Mouse (Mus musculus): ENCODE data around the gene Fbp1. TPM values are rescaled to one million over a fixed set of nuclear protein-coding genes. Genes with fewer than 3 reads are reported as not detected.
"Not testable (repeated sequence)": the region's sequence is repeated elsewhere in the genome, so short reads cannot be mapped to it uniquely, and the experiment has no call there.

Gene Fbp1
- total and polyA plus RNA-seq, 2 experiments from 2014 or later: 0.18 to 1.2 TPM

GRCm38 (mm10) chr13:62865651-62866315, 22.3 kb downstream of the Fbp1 start:
- DNase-seq (ENCODE audit: low spot score): no peak
- ATAC-seq (ENCODE audit: insufficient read depth, low read depth): peak; percentile 57
- no peaks in the 10 kb centered on the region for H3K4me1 ChIP-seq (ENCODE audit: control insufficient read depth, insufficient read depth)
- H3K4me2 ChIP-seq (ENCODE audit: low read depth, low read length): no peak overlapping the region
- 61% methylated on average over 11 of the region's 11 CpGs for WGBS
- H3K36me3 ChIP-seq (replicated peaks; ENCODE audit: control insufficient read depth, insufficient read depth, low read length): no peaks in the 10 kb centered on the region
- no peak overlapping the region for H3K4me3 ChIP-seq (ENCODE audit: low read depth, low read length)
- no peaks in the 10 kb centered on the region for H3K9me3 ChIP-seq (replicated peaks; ENCODE audit: control insufficient read depth, low read length)
- no peak overlapping the region for H3K9ac ChIP-seq (replicated peaks; ENCODE audit: low read depth, low read length)
- TF ChIP-seq CTCF (IDR thresholded peaks at IDR 0.05; ENCODE audit: low read depth) (no peak), EP300 (IDR thresholded peaks at IDR 0.05; ENCODE audit: low read depth) (no peak)
- no peaks in the 10 kb centered on the region for H3K27me3 ChIP-seq (ENCODE audit: control insufficient read depth, insufficient read depth, low read length)
- peak overlapping the region; percentile 25; the same call in 1 of the 2 replicates for H3K27ac ChIP-seq (ENCODE audit: low read depth)

- H3K27ac ChIP-seq (ENCODE audit: low read depth): no peak overlapping the region
- no peaks in the 10 kb centered on the region for H3K36me3 ChIP-seq (replicated peaks; ENCODE audit: control insufficient read depth, insufficient read depth, low read length)
- WGBS: 58% methylated on average over 6 of the region's 6 CpGs
- no peaks in the 10 kb centered on the region for H3K9me3 ChIP-seq (replicated peaks; ENCODE audit: control insufficient read depth, low read length)
- no peak for TF ChIP-seq EP300 (IDR thresholded peaks at IDR 0.05; ENCODE audit: low read depth)
- TF ChIP-seq CTCF (IDR thresholded peaks at IDR 0.05; ENCODE audit: low read depth): no peak
- H3K4me1 ChIP-seq (ENCODE audit: control insufficient read depth, insufficient read depth): 0 out of 2 replicates have a peak, but pooled peaks cover 3% of the 10 kb centered on the region
- H3K4me2 ChIP-seq (ENCODE audit: low read depth, low read length): no peak overlapping the region
- H3K4me3 ChIP-seq (ENCODE audit: low read depth, low read length): no peak overlapping the region
- DNase-seq (ENCODE audit: low spot score) (no peak), ATAC-seq (ENCODE audit: insufficient read depth, low read depth) (no peak)
- no peak overlapping the region for H3K9ac ChIP-seq (replicated peaks; ENCODE audit: low read depth, low read length)
- H3K27me3 ChIP-seq (ENCODE audit: control insufficient read depth, insufficient read depth, low read length): no peaks in the 10 kb centered on the region
Observed at GRCm38 (mm10) chr13:62863771-62864170, 24.3 kb downstream of the Fbp1 start.

GRCm38 (mm10) chr13:62862875-62863274, 25.2 kb downstream of the Fbp1 start:
- Histone ChIP-seq H3K9me3 (replicated peaks; ENCODE audit: control insufficient read depth, low read length) (no peaks in the 10 kb centered on the region), H3K27me3 (ENCODE audit: control insufficient read depth, insufficient read depth, low read length) (no peaks in the 10 kb centered on the region), H3K4me2 (ENCODE audit: low read depth, low read length) (no peak overlapping the region), H3K27ac (ENCODE audit: low read depth) (no peak overlapping the region), H3K36me3 (replicated peaks; ENCODE audit: control insufficient read depth, insufficient read depth, low read length) (no peaks in the 10 kb centered on the region), H3K9ac (replicated peaks; ENCODE audit: low read depth, low read length) (no peak overlapping the region), H3K4me3 (ENCODE audit: low read depth, low read length) (no peak overlapping the region), H3K4me1 (ENCODE audit: control insufficient read depth, insufficient read depth) (0 out of 2 replicates have a peak, but pooled peaks cover 9% of the 10 kb centered on the region)
- WGBS: 61% methylated on average over 3 of the region's 3 CpGs
- DNase-seq (ENCODE audit: low spot score) (no peak), ATAC-seq (ENCODE audit: insufficient read depth, low read depth) (no peak)
- TF ChIP-seq EP300 (IDR thresholded peaks at IDR 0.05; ENCODE audit: low read depth) (no peak), CTCF (IDR thresholded peaks at IDR 0.05; ENCODE audit: low read depth) (no peak)

- TF ChIP-seq CTCF (IDR thresholded peaks at IDR 0.05; ENCODE audit: low read depth) (no peak), EP300 (IDR thresholded peaks at IDR 0.05; ENCODE audit: low read depth) (no peak)
- H3K27me3 ChIP-seq (ENCODE audit: control insufficient read depth, insufficient read depth, low read length): no peaks in the 10 kb centered on the region
- no peaks in the 10 kb centered on the region for H3K36me3 ChIP-seq (replicated peaks; ENCODE audit: control insufficient read depth, insufficient read depth, low read length)
- no peak overlapping the region for H3K4me2 ChIP-seq (ENCODE audit: low read depth, low read length)
- H3K4me1 ChIP-seq (ENCODE audit: control insufficient read depth, insufficient read depth): peaks cover 9% of the 10 kb centered on the region; the same call in 1 of the 2 replicates
- no peaks in the 10 kb centered on the region for H3K9me3 ChIP-seq (replicated peaks; ENCODE audit: control insufficient read depth, low read length)
- H3K27ac ChIP-seq (ENCODE audit: low read depth): no peak overlapping the region
- 87% methylated on average over 4 of the region's 4 CpGs for WGBS
- ATAC-seq (ENCODE audit: insufficient read depth, low read depth) (no peak), DNase-seq (ENCODE audit: low spot score) (no peak)
- no peak overlapping the region for H3K4me3 ChIP-seq (ENCODE audit: low read depth, low read length)
- no peak overlapping the region for H3K9ac ChIP-seq (replicated peaks; ENCODE audit: low read depth, low read length)
Observed at GRCm38 (mm10) chr13:62860068-62860467, 28.0 kb downstream of the Fbp1 start.

GRCm38 (mm10) chr13:62859251-62859650, 28.8 kb downstream of the Fbp1 start:
- not testable (repeated sequence) for H3K27ac ChIP-seq (ENCODE audit: low read depth)

More at GRCm38 (mm10) chr13:62859251-62859650, 28.8 kb downstream of the Fbp1 start:
- H3K27me3 ChIP-seq (ENCODE audit: control insufficient read depth, insufficient read depth, low read length); H3K36me3 ChIP-seq (replicated peaks; ENCODE audit: control insufficient read depth, insufficient read depth, low read length); H3K9me3 ChIP-seq (replicated peaks; ENCODE audit: control insufficient read depth, low read length); H3K4me2 ChIP-seq (ENCODE audit: low read depth, low read length); H3K9ac ChIP-seq (replicated peaks; ENCODE audit: low read depth, low read length); H3K4me3 ChIP-seq (ENCODE audit: low read depth, low read length); H3K4me1 ChIP-seq (ENCODE audit: control insufficient read depth, insufficient read depth); ATAC-seq (ENCODE audit: insufficient read depth, low read depth); DNase-seq (ENCODE audit: low spot score): not testable (repeated sequence)
- 64% methylated on average over 10 of the region's 10 CpGs for WGBS

All from heart, postnatal 0 days (tissue).